Mouse (Mus musculus) kidney, adult 2 months (tissue): ENCODE results near the gene Acbd4.

Experiments
- CTCF ChIP-seq: fragments of 200-500 bp; conservative IDR thresholded peaks from 2 replicates; pipeline ENCODE4 v1.5.1; 2011; ENCODE audit warnings: low read depth, mild to moderate bottlenecking, control low read depth, low read length, moderate library complexity, mixed read lengths; ENCODE audit not compliant: insufficient read depth, insufficient read length
- POLR2A ChIP-seq: fragments of 200-500 bp; IDR thresholded peaks from one replicate; pipeline ENCODE4 v1.6.1; 2011; ENCODE audit warnings: low read depth, low read length, control low read depth

DNA sequence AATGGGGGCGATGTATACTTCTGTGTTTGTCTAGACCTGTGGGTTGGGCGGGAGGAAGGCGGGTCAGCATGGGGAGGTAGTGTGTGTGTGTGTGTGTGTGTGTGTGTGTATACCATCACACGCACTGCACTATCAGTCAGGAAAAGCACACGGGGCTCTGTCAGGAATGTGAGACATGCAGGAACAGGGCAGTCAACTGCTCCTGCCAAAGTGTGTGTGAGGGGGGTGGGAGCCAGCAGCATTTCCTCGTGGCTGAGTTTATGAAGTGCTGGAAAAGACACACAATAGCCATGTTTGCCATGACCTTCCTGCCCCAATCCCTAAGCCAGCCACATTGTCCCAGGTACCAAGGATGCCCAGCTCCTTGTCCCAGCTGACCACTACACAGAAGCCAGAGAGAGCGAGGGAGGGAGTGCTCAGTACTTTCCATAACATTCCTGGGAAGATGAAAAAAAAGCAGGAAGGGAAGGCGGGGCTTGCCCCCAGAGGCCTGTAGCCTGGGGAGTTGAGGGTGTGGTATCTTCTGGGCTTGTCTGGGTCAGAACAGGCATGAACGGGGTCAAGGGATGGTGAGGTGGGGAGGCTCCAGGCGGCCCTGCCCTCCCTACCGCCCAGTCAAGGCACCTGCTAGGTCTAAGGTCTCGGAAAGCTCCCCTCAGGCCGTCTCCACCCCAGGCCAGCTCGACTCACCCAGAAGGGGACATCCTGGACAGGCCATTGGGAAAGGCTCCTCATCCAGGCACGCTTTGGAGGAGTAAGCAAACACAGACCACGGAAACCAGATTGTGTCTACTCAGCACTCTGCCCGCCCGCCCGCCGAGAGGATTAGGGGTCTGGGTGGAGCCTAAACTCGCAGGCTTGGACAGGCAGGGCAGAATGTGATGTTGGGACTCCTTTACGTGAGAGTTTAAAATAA, 4.2 kb upstream of the Acbd4 start:
- no peak for TF ChIP-seq CTCF
- TF ChIP-seq POLR2A = no peak
